Mouse (Mus musculus) heart, embryonic 11.5 days (tissue): ENCODE data around the gene Tra2b. TPM values are rescaled to one million over a fixed set of nuclear protein-coding genes. Genes with fewer than 3 reads are reported as not detected.
"Not testable (repeated sequence)": the region's sequence is repeated elsewhere in the genome, so short reads cannot be mapped to it uniquely, and the experiment has no call there.

Experiments used
- ATAC-seq: fragments of 200-750 bp; cut with Nextera tagmentation; replicated peaks from 2 replicates; pipeline ENCODE4 v1.8.0; 2017; ENCODE audit warnings: moderate library complexity; ENCODE audit not compliant: insufficient number of reproducible peaks, low FRiP score, low TSS enrichment
- H3K27ac ChIP-seq: fragments of 300-500 bp; sonication (generic); 2 replicates; pipeline ENCODE4 v1.5.1; 2014; ENCODE audit warnings: mild to moderate bottlenecking, low read depth, low read length
- H3K27me3 ChIP-seq: fragments of 300-500 bp; sonication (generic); 2 replicates; pipeline ENCODE4 v1.6.1; 2014; ENCODE audit warnings: mild to moderate bottlenecking, low read length, mixed read lengths; ENCODE audit not compliant: control insufficient read depth, insufficient read depth
- H3K36me3 ChIP-seq: fragments of 300-500 bp; sonication (generic); 2 replicates; pipeline ENCODE4 v1.6.1; 2014; ENCODE audit warnings: mild to moderate bottlenecking, low read length, moderate library complexity, mixed read lengths; ENCODE audit not compliant: control insufficient read depth, insufficient read depth
- H3K4me1 ChIP-seq: fragments of 300-500 bp; sonication (generic); 2 replicates; pipeline ENCODE4 v1.6.1; 2014; ENCODE audit warnings: low read length; ENCODE audit not compliant: control insufficient read depth, insufficient read depth
- H3K4me2 ChIP-seq: fragments of 300-500 bp; sonication (generic); 2 replicates; pipeline ENCODE4 v1.6.1; 2014; ENCODE audit warnings: mild to moderate bottlenecking, moderate library complexity
- H3K4me3 ChIP-seq: fragments of 300-500 bp; sonication (generic); 2 replicates; pipeline ENCODE4 v1.5.1; 2014; ENCODE audit warnings: low read depth, low read length
- H3K9ac ChIP-seq: fragments of 300-500 bp; sonication (generic); 2 replicates; pipeline ENCODE4 v1.6.1; 2014; ENCODE audit warnings: mild to moderate bottlenecking, low read depth, low read length, moderate library complexity
- H3K9me3 ChIP-seq: fragments of 300-500 bp; sonication (generic); replicated peaks from 2 replicates; pipeline ENCODE4 v1.6.1; 2016; ENCODE audit warnings: low read length; ENCODE audit not compliant: control insufficient read depth
- WGBS: fragments of 180-500 bp; shearing (Covaris S2); extraction: QIAGEN DNeasy Blood & Tissue Kit; methylation state at CpG from one replicate; pipeline ENCODE4 v1.1.7; 2014; ENCODE audit not compliant: insufficient replicate concordance; 5-methylcytosine and 5-hydroxymethylcytosine counted together
- polyA plus RNA-seq: library from polyadenylated mRNA; unstranded; fragments of >200 nt; fragmentation: Nextera tagmentation; extraction: Ambion mirVana; gene quantifications from 2 replicates; pipeline ENCODE4 v1.2.1, GENCODE M21; 2014

Gene Tra2b
- 245 and 250 TPM in 2 replicates for polyA plus RNA-seq

GRCm38 (mm10) chr16:22265849-22266376 is at the start of gene Tra2b:
Gene Tra2b (minus strand): TSS chr16:22266005.
- peak; percentile 96 for ATAC-seq
- Histone ChIP-seq H3K36me3 (no peaks in the 10 kb centered on the region), H3K9me3 (no peaks in the 10 kb centered on the region), H3K4me2 (peak within 1 kb of the TSS; percentile 87), H3K27me3 (no peaks in the 10 kb centered on the region), H3K27ac (peak within 1 kb of the TSS; percentile 98), H3K4me1 (peaks cover 15% of the 10 kb centered on the region), H3K9ac (peak within 1 kb of the TSS; percentile 97), H3K4me3 (peak within 1 kb of the TSS; percentile 98)
- under 1% methylated on average over 38 of the region's 38 CpGs for WGBS

GRCm38 (mm10) chr16:22310649-22311048 is 44.8 kb upstream of the Tra2b start:
- H3K27ac ChIP-seq, result no peak overlapping the region
- H3K9me3 ChIP-seq, result no peaks in the 10 kb centered on the region
- no peaks in the 10 kb centered on the region for H3K27me3 ChIP-seq
- no peaks in the 10 kb centered on the region for H3K36me3 ChIP-seq
- H3K9ac ChIP-seq, result no peak overlapping the region
- WGBS, result 12% methylated on average over 1 of the region's 1 CpGs
- H3K4me1 ChIP-seq, result no peaks in the 10 kb centered on the region
- no peak for ATAC-seq
- no peak overlapping the region for H3K4me3 ChIP-seq
- H3K4me2 ChIP-seq, result no peak overlapping the region

DNA sequence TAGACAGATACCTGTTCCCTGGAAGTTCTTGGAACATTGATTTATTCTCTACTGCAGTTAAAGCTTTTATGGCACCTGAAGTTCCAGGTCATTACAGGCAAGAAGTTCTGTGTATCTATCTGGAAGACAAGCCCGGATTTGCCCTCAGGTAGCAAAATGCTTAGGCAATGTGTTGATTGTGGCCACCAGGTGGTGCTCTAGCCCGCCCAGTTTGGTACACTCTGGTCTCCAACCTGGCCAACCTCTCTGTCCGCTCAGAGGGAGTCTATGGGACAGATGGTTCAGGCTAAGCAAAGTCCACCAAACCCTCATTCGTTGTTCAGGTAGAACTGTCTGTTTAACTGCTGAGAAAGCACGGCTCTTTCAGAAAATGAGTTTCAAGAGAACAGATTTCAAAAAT is 36.8 kb upstream of the Tra2b start:
- H3K4me3 ChIP-seq, result no peak overlapping the region
- no peaks in the 10 kb centered on the region for H3K9me3 ChIP-seq
- WGBS, result 30% methylated on average over 5 of the region's 5 CpGs
- no peaks in the 10 kb centered on the region for H3K4me1 ChIP-seq
- peaks cover 6% of the 10 kb centered on the region; the same call in 1 of the 2 replicates for H3K27me3 ChIP-seq
- no peaks in the 10 kb centered on the region for H3K36me3 ChIP-seq
- H3K27ac ChIP-seq, result no peak overlapping the region
- no peak overlapping the region for H3K4me2 ChIP-seq
- no peak for ATAC-seq
- no peak overlapping the region for H3K9ac ChIP-seq

GRCm38 (mm10) chr16:22301378-22301777 is 35.6 kb upstream of the Tra2b start:
- no peak overlapping the region for H3K27ac ChIP-seq
- no peak overlapping the region for H3K9ac ChIP-seq
- H3K4me3 ChIP-seq, result no peak overlapping the region
- H3K4me2 ChIP-seq, result no peak overlapping the region
- H3K27me3 ChIP-seq, result peaks cover 6% of the 10 kb centered on the region; the same call in 1 of the 2 replicates
- H3K4me1 ChIP-seq, result no peaks in the 10 kb centered on the region
- no peaks in the 10 kb centered on the region for H3K36me3 ChIP-seq
- no peaks in the 10 kb centered on the region for H3K9me3 ChIP-seq
- no peak for ATAC-seq
- 66% methylated on average over 3 of the region's 3 CpGs for WGBS

GRCm38 (mm10) chr16:22296901-22297300 is 31.1 kb upstream of the Tra2b start:
- Histone ChIP-seq H3K27ac (no peak overlapping the region), H3K4me1 (no peaks in the 10 kb centered on the region), H3K9ac (no peak overlapping the region), H3K27me3 (peaks cover 6% of the 10 kb centered on the region; the same call in 1 of the 2 replicates), H3K4me2 (no peak overlapping the region), H3K36me3 (no peaks in the 10 kb centered on the region), H3K4me3 (no peak overlapping the region), H3K9me3 (no peaks in the 10 kb centered on the region)
- 68% methylated on average over 6 of the region's 6 CpGs for WGBS
- ATAC-seq, result no peak

GRCm38 (mm10) chr16:22294812-22295211 is 29.0 kb upstream of the Tra2b start:
- ATAC-seq, H3K9me3 ChIP-seq, H3K36me3 ChIP-seq, H3K27me3 ChIP-seq, H3K9ac ChIP-seq, H3K4me1 ChIP-seq, H3K27ac ChIP-seq, H3K4me3 ChIP-seq, H3K4me2 ChIP-seq: not testable (repeated sequence)
- 93% methylated on average over 14 of the region's 14 CpGs for WGBS

DNA sequence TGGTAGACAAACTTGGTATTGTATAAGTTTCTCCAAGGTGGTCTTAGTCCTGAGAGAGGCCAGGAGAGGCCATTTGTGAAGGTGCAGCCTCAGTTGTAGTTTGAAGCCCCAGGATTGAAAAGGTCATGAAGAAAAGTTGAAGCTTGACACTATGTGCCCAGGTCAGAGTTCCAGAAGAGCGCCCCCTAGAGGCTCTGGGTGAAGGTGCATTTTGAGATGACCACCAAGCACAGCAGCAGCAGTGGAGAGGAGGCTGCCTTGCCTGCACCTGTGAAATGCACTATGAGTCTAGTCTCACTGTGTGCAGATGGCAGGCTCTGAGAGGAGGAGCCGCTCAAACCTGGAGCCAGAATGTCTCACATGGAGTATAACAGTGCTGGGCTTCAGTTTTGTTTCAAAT is 27.8 kb upstream of the Tra2b start:
- Histone ChIP-seq H3K27me3 (no peaks in the 10 kb centered on the region), H3K4me2 (no peak overlapping the region), H3K27ac (no peak overlapping the region), H3K9ac (no peak overlapping the region), H3K4me3 (no peak overlapping the region), H3K4me1 (no peaks in the 10 kb centered on the region), H3K9me3 (no peaks in the 10 kb centered on the region), H3K36me3 (no peaks in the 10 kb centered on the region)
- ATAC-seq, result no peak
- WGBS, result 54% methylated on average over 2 of the region's 2 CpGs

- 83% methylated on average over 4 of the region's 4 CpGs for WGBS
- H3K36me3 ChIP-seq, result no peaks in the 10 kb centered on the region
These were observed 26.6 kb upstream of the Tra2b start for GRCm38 (mm10) chr16:22292394-22292793.

DNA sequence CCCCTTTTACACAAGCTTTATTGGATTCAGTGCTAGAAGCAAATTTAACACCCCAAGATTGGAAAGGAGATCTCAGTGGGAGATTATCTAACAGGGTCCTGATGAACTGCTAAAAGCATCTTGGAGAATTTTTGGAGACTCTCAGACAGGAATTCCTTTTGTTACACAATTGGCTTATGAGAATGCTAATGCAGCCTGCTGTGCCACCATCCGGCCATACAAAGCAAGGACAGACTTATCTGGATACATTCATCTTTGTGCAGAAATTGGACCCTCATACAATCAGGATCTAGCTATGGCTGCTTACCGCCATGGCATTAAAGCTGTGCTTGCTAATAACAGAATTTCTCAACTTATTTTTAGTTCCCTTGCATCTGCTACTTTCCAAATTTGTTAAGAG is 23.8 kb upstream of the Tra2b start:
- Histone ChIP-seq H3K27me3 (no peaks in the 10 kb centered on the region), H3K9me3 (no peaks in the 10 kb centered on the region), H3K4me2 (no peak overlapping the region), H3K4me1 (no peaks in the 10 kb centered on the region), H3K27ac (no peak overlapping the region), H3K9ac (no peak overlapping the region), H3K36me3 (no peaks in the 10 kb centered on the region), H3K4me3 (no peak overlapping the region)
- ATAC-seq, result no peak
- 60% methylated on average over 2 of the region's 2 CpGs for WGBS

More at GRCm38 (mm10) chr16:22292394-22292793, 26.6 kb upstream of the Tra2b start:
- Histone ChIP-seq H3K9ac (no peak overlapping the region), H3K4me1 (no peaks in the 10 kb centered on the region), H3K9me3 (no peaks in the 10 kb centered on the region), H3K4me3 (no peak overlapping the region), H3K27ac (no peak overlapping the region), H3K4me2 (no peak overlapping the region), H3K27me3 (no peaks in the 10 kb centered on the region)
- ATAC-seq, result no peak
